ENCODE assay signal across 17 mouse cellular contexts in genomic region chr3:96128128-96128527, GRCm38 (mm10). TPM values are rescaled to one million over a fixed set of nuclear protein-coding genes. Genes with fewer than 3 reads are reported as not detected.
DNase-seq lines count a peak whose midpoint lies in the region.
"Had no signal": no experiment of that assay in that cellular context is flagged by ENCODE, and none has a peak within 500 bp of the region (broad histone marks: within the 10 kb centered on the region; RNA-seq: fewer than 3 reads in every experiment).

No protein-coding gene starts in this region.

- peak; percentile 14 for DNase-seq in kidney, adult 11 months
- no peak for DNase-seq in kidney, postnatal 10 days
- DNase-seq in NIH3T3 (ENCODE audit: low read depth): peak; percentile 64
- DNase-seq in fibroblast of lung, adult 2 months (ENCODE audit: low read depth): peak; percentile 31
- peak; percentile 8 to 24 for DNase-seq in kidney, postnatal 4 days
- no peak for DNase-seq in spleen, postnatal 36 days (ENCODE audit: low spot score in 2 of 2)
- DNase-seq in midbrain, embryonic 10.5 days (ENCODE audit: low spot score): no peak
- DNase-seq: adrenal gland, adult 8-10 months; cerebellum, postnatal 14 days; gastrocnemius, postnatal 14 days; right cerebral cortex, postnatal 25 days; thymus, postnatal 25 days had no signal

- H3K9me3 ChIP-seq in midbrain, embryonic 10.5 days (replicated peaks): no peaks in the 10 kb centered on the region
- H3K9me3 ChIP-seq: limb, embryonic 13.5 days; neural tube, embryonic 15.5 days had no signal

- H3K27ac ChIP-seq in midbrain, embryonic 10.5 days (replicated peaks): no peak overlapping the region
- H3K27ac ChIP-seq: hindbrain, embryonic 14.5 days; limb, embryonic 13.5 days; macrophage; neural tube, embryonic 15.5 days had no signal

- H3K4me3 ChIP-seq in midbrain, embryonic 10.5 days: no peak overlapping the region
- H3K4me3 ChIP-seq: limb, embryonic 13.5 days; neural tube, embryonic 15.5 days had no signal

- no peaks in the 10 kb centered on the region for H3K36me3 ChIP-seq in midbrain, embryonic 10.5 days
- H3K36me3 ChIP-seq: limb, embryonic 13.5 days; neural tube, embryonic 15.5 days had no signal

- no peaks in the 10 kb centered on the region for H3K4me1 ChIP-seq in midbrain, embryonic 10.5 days
- H3K4me1 ChIP-seq: neural tube, embryonic 15.5 days had no signal

- no peaks in the 10 kb centered on the region for H3K27me3 ChIP-seq in midbrain, embryonic 10.5 days (ENCODE audit: low read depth, poor library complexity, severe bottlenecking)
- H3K27me3 ChIP-seq: CH12.LX; limb, embryonic 13.5 days; neural tube, embryonic 15.5 days had no signal

RNA-seq across cellular contexts. Expression of gene Otud7b, which starts 23.8 kb away (rescaled TPM):
- 16.5 and 18.9 TPM in 2 replicates for polyA plus RNA-seq in midbrain, embryonic 10.5 days (2016; fragmentation: Nextera tagmentation; extraction: Ambion mirVana)

RNA-seq across cellular contexts. Expression of gene Mtmr11, which starts 33.7 kb away (rescaled TPM):
- polyA plus RNA-seq in midbrain, embryonic 10.5 days (2016; fragmentation: Nextera tagmentation; extraction: Ambion mirVana): 7.8 and 9.6 TPM in 2 replicates

RNA-seq across cellular contexts. Expression of gene Sf3b4, which starts 44.0 kb away (rescaled TPM):
- polyA plus RNA-seq in midbrain, embryonic 10.5 days (2016; fragmentation: Nextera tagmentation; extraction: Ambion mirVana): 262 and 271 TPM in 2 replicates

RNA-seq across cellular contexts. Expression of gene Sv2a, which starts 52.8 kb away (rescaled TPM):
- 3.1 and 8.8 TPM in 2 replicates for polyA plus RNA-seq in midbrain, embryonic 10.5 days (2016; fragmentation: Nextera tagmentation; extraction: Ambion mirVana)

Comparison
In these comparisons a context has a peak if more than half of its experiments do, and no peak if none do; other contexts are left out.
1. DNase-seq: peak in kidney, adult 11 months (single experiment), NIH3T3 (single experiment), fibroblast of lung, adult 2 months (single experiment) and kidney, postnatal 4 days (2 of 2); none in kidney, postnatal 10 days (single experiment), spleen, postnatal 36 days (0 of 2) and midbrain, embryonic 10.5 days (single experiment).